9 mouse cellular contexts compared by ENCODE assay signal in the genomic region with DNA sequence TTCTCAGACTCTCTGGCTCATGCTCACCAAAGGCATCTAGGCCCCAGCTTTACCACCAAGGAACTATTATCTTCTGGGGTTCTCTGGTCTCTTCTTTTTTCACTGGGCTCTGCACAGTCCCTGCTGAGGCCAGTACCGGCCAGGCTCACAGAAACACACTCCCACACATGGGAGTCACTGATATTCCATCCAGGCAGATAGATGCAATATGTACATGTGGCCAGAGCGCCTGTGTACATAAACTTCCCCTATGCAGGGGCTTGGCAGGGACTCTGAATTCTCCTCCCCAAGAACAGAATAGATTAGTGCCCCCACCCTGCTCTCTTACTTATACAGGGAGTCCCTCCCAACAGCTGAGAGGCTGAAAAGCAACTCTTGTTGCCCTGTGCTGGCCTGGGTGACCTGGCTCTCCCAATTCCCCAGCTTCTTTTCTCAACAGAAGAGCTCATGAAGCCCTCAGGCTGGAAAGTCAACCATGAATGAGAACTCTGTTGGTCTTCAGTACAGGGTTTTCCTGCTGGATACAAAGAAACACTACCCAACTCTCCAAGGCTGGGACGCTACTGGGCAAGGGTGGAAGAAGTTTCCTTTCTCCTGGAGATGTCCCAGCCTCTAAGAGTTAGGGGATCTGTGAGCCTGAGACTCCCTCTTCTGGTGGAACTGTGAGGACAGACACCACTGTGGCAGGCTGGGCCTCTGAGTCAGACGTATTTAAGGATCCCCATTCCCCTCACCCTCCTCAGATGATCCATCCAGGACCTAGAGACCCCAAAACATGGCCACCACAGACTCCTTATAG.
DNase-seq lines count a peak whose midpoint lies in the region; ATAC-seq and TF ChIP-seq lines count a peak whose summit lies in the region.
"Had no signal": no experiment of that assay in that cellular context is flagged by ENCODE, and none has a peak within 500 bp of the region (broad histone marks: within the 10 kb centered on the region; RNA-seq: fewer than 3 reads in every experiment).

No protein-coding gene starts in this region.

- ATAC-seq in heart, postnatal 0 days (ENCODE audit: insufficient read depth, low read depth) = no peak
- no peak for ATAC-seq in midbrain, embryonic 13.5 days
- ATAC-seq in midbrain, embryonic 14.5 days (ENCODE audit: low FRiP score, low TSS enrichment) = no peak

- no peak overlapping the region for H3K4me2 ChIP-seq in heart, postnatal 0 days (ENCODE audit: low read depth, low read length)
- no peak overlapping the region for H3K4me2 ChIP-seq in midbrain, embryonic 13.5 days (replicated peaks)
- H3K4me2 ChIP-seq in midbrain, embryonic 14.5 days (ENCODE audit: low read length) = no peak overlapping the region

- WGBS in heart, postnatal 0 days = 32% methylated on average over 4 of the region's 4 CpGs
- WGBS in heart, embryonic 10.5 days = 33% methylated on average over 4 of the region's 4 CpGs
- whole genome bisulfite sequencing in midbrain, embryonic 10.5 days = 48% methylated on average over 4 of the region's 4 CpGs
- 40% methylated on average over 4 of the region's 4 CpGs for WGBS in midbrain, embryonic 13.5 days
- WGBS in midbrain, embryonic 14.5 days = 38% methylated on average over 4 of the region's 4 CpGs

- H3K9me3 ChIP-seq in heart, postnatal 0 days (replicated peaks; ENCODE audit: control insufficient read depth, low read length) = no peaks in the 10 kb centered on the region
- no peaks in the 10 kb centered on the region for H3K9me3 ChIP-seq in heart, embryonic 10.5 days
- H3K9me3 ChIP-seq in midbrain, embryonic 10.5 days (replicated peaks) = no peaks in the 10 kb centered on the region
- no peaks in the 10 kb centered on the region for H3K9me3 ChIP-seq in midbrain, embryonic 13.5 days
- H3K9me3 ChIP-seq in midbrain, embryonic 14.5 days (ENCODE audit: control insufficient read depth, low read length) = no peaks in the 10 kb centered on the region

- no peaks in the 10 kb centered on the region for H3K36me3 ChIP-seq in heart, postnatal 0 days (replicated peaks; ENCODE audit: control insufficient read depth, insufficient read depth, low read length)
- no peaks in the 10 kb centered on the region for H3K36me3 ChIP-seq in heart, embryonic 10.5 days
- H3K36me3 ChIP-seq in midbrain, embryonic 10.5 days = no peaks in the 10 kb centered on the region
- H3K36me3 ChIP-seq in midbrain, embryonic 13.5 days = no peaks in the 10 kb centered on the region
- H3K36me3 ChIP-seq in midbrain, embryonic 14.5 days (ENCODE audit: control insufficient read depth, insufficient read depth, low read length) = no peaks in the 10 kb centered on the region

- H3K27me3 ChIP-seq in heart, postnatal 0 days (ENCODE audit: control insufficient read depth, insufficient read depth, low read length) = peaks cover 4% of the 10 kb centered on the region; the same call in 1 of the 2 replicates
- peaks cover 19% of the 10 kb centered on the region for H3K27me3 ChIP-seq in heart, embryonic 10.5 days (ENCODE audit: insufficient read depth, poor library complexity, severe bottlenecking)
- H3K27me3 ChIP-seq in midbrain, embryonic 10.5 days (ENCODE audit: low read depth, poor library complexity, severe bottlenecking) = peaks cover 13% of the 10 kb centered on the region; the same call in 1 of the 2 replicates
- 0 out of 2 replicates have a peak, but pooled peaks cover 4% of the 10 kb centered on the region for H3K27me3 ChIP-seq in midbrain, embryonic 13.5 days
- no peaks in the 10 kb centered on the region for H3K27me3 ChIP-seq in midbrain, embryonic 14.5 days (ENCODE audit: control insufficient read depth, insufficient read depth, low read length)

- H3K4me3 ChIP-seq in heart, postnatal 0 days (ENCODE audit: low read depth, low read length) = no peak overlapping the region
- no peak overlapping the region for H3K4me3 ChIP-seq in heart, embryonic 10.5 days
- no peak overlapping the region for H3K4me3 ChIP-seq in midbrain, embryonic 10.5 days
- no peak overlapping the region for H3K4me3 ChIP-seq in midbrain, embryonic 13.5 days (replicated peaks)
- H3K4me3 ChIP-seq in midbrain, embryonic 14.5 days (replicated peaks; ENCODE audit: low read depth, low read length) = no peak overlapping the region

- no peak for TF ChIP-seq EP300 in heart, postnatal 0 days (IDR thresholded peaks at IDR 0.05; ENCODE audit: low read depth)

- H3K27ac ChIP-seq in heart, postnatal 0 days (ENCODE audit: low read depth) = no peak overlapping the region
- H3K27ac ChIP-seq in heart, embryonic 10.5 days = no peak overlapping the region
- peak overlapping the region; percentile 15; the same call in 1 of the 2 replicates for H3K27ac ChIP-seq in midbrain, embryonic 10.5 days (replicated peaks)
- no peak overlapping the region for H3K27ac ChIP-seq in midbrain, embryonic 13.5 days
- no peak overlapping the region for H3K27ac ChIP-seq in midbrain, embryonic 14.5 days (replicated peaks; ENCODE audit: low read depth, low read length)

- no peaks in the 10 kb centered on the region for H3K4me1 ChIP-seq in heart, postnatal 0 days (ENCODE audit: control insufficient read depth, insufficient read depth)
- peaks cover 3% of the 10 kb centered on the region; the same call in 1 of the 2 replicates for H3K4me1 ChIP-seq in heart, embryonic 10.5 days
- H3K4me1 ChIP-seq in midbrain, embryonic 10.5 days = peaks cover 40% of the 10 kb centered on the region
- H3K4me1 ChIP-seq in midbrain, embryonic 13.5 days (replicated peaks) = peaks cover 24% of the 10 kb centered on the region
- peaks cover 14% of the 10 kb centered on the region for H3K4me1 ChIP-seq in midbrain, embryonic 14.5 days (ENCODE audit: control insufficient read depth, insufficient read depth, low read length)

- no peak overlapping the region for H3K9ac ChIP-seq in heart, postnatal 0 days (replicated peaks; ENCODE audit: low read depth, low read length)
- H3K9ac ChIP-seq in midbrain, embryonic 13.5 days (replicated peaks) = no peak overlapping the region
- H3K9ac ChIP-seq in midbrain, embryonic 14.5 days (replicated peaks; ENCODE audit: low read length) = no peak overlapping the region

- no peak for DNase-seq in heart, postnatal 0 days (ENCODE audit: low spot score)
- DNase-seq in heart, embryonic 10.5 days (ENCODE audit: low spot score) = no peak
- DNase-seq in midbrain, embryonic 10.5 days (ENCODE audit: low spot score) = peak; percentile 29
- DNase-seq in embryo, embryonic 10 days (ENCODE audit: low spot score) = peak; percentile 73
- DNase-seq in midbrain, embryonic 14.5 days = peak; percentile 67
- DNase-seq in gastrocnemius, postnatal 4 days (ENCODE audit: low spot score in 2 of 2) = no peak
- no peak for DNase-seq in T-cell, adult 2 months (ENCODE audit: low spot score)
- DNase-seq: cerebellum, adult 9-11 months had no signal

- peak; percentile 44 for TF ChIP-seq CTCF in heart, postnatal 0 days (IDR thresholded peaks at IDR 0.05; ENCODE audit: low read depth)

Comparison
In these comparisons a context has a peak if more than half of its experiments do, and no peak if none do; other contexts are left out.
1. DNase-seq: peak in midbrain, embryonic 10.5 days (single experiment), embryo, embryonic 10 days (single experiment) and midbrain, embryonic 14.5 days (single experiment); none in heart, postnatal 0 days (single experiment), heart, embryonic 10.5 days (single experiment), gastrocnemius, postnatal 4 days (0 of 2) and T-cell, adult 2 months (single experiment).